Mouse (Mus musculus): ENCODE measurements around the gene Jund. TPM values are rescaled to one million over a fixed set of nuclear protein-coding genes. Genes with fewer than 3 reads are reported as not detected.

The Jund gene
- total and polyA plus RNA-seq, 3 experiments, result 109 to 127 (median 123) TPM

DNA sequence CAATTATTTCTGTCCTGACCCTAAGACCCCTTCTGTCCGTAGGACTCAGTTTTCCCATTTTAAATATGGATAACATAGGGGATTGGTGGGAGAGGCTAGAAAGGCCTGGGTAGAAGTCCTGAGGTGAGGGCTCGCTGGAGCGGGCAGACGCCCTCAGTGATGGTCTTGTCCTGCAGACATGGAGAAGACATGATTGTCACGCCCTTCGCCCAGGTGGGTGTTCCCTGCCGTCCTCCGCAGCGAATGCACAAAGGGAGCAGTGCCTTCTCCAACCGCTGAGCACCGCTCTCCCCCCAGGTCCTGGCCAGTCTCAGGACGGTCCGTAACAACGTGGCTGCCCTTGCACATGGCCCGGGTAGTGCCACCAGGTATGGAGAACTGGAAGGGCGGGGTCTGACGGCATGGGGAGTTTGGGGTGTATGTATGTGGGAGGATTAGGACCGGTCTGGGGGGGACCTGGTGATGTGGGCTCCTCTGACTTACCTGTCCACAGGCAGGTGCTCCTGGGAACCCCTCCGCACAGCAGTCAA, 47.0 kb downstream of the Jund start:
- H3K27me3 ChIP-seq (ENCODE audit: control insufficient read depth, insufficient read depth, low read length), result no peaks in the 10 kb centered on the region
- no peak overlapping the region for H3K9ac ChIP-seq (ENCODE audit: low read depth, low read length)
- 81% methylated on average over 19 of the region's 19 CpGs for WGBS
- no peak for DNase-seq
- H3K4me3 ChIP-seq, result no peak overlapping the region
- no peaks in the 10 kb centered on the region for H3K79me2 ChIP-seq (replicated peaks; ENCODE audit: control insufficient read depth, insufficient read depth, low read length)
- no peak overlapping the region for H3K27ac ChIP-seq
- TF ChIP-seq CTCF (IDR thresholded peaks at IDR 0.05), result no peak
- H3K4me1 ChIP-seq (ENCODE audit: control insufficient read depth, insufficient read depth, low read length), result peaks cover 11% of the 10 kb centered on the region
- no peaks in the 10 kb centered on the region for H3K36me3 ChIP-seq (ENCODE audit: control insufficient read depth, insufficient read depth, low read length)
- intact Hi-C loops (cut with DNase I), result no loop called here

- WGBS, result 82% methylated on average over 9 of the region's 9 CpGs
- H3K4me1 ChIP-seq (ENCODE audit: control insufficient read depth, insufficient read depth, low read length), result peaks cover 9% of the 10 kb centered on the region
- H3K79me2 ChIP-seq (replicated peaks; ENCODE audit: control insufficient read depth, insufficient read depth, low read length), result no peaks in the 10 kb centered on the region
- no peaks in the 10 kb centered on the region for H3K36me3 ChIP-seq (ENCODE audit: control insufficient read depth, insufficient read depth, low read length)
- DNase-seq, result no peak
- no peak overlapping the region for H3K4me3 ChIP-seq
- no peak overlapping the region for H3K9ac ChIP-seq (ENCODE audit: low read depth, low read length)
- H3K27ac ChIP-seq, result no peak overlapping the region
- TF ChIP-seq CTCF (IDR thresholded peaks at IDR 0.05), result no peak
- TF ChIP-seq EP300 (IDR thresholded peaks at IDR 0.05; ENCODE audit: insufficient read depth, low read depth, low read length), result no peak
- no peak for TF ChIP-seq POLR2A (IDR thresholded peaks at IDR 0.05; ENCODE audit: insufficient read depth, low read depth, low read length)
- intact Hi-C loops (cut with DNase I), result no loop called here
- H3K27me3 ChIP-seq (ENCODE audit: control insufficient read depth, insufficient read depth, low read length), result no peaks in the 10 kb centered on the region
Observed at GRCm38 (mm10) chr8:70746676-70747075, 47.9 kb downstream of the Jund start.

GRCm38 (mm10) chr8:70747211-70747890, 48.6 kb downstream of the Jund start:
- Histone ChIP-seq H3K27me3 (ENCODE audit: control insufficient read depth, insufficient read depth, low read length) (no peaks in the 10 kb centered on the region), H3K36me3 (ENCODE audit: control insufficient read depth, insufficient read depth, low read length) (no peaks in the 10 kb centered on the region), H3K9ac (ENCODE audit: low read depth, low read length) (no peak overlapping the region), H3K79me2 (replicated peaks; ENCODE audit: control insufficient read depth, insufficient read depth, low read length) (no peaks in the 10 kb centered on the region), H3K4me1 (ENCODE audit: control insufficient read depth, insufficient read depth, low read length) (peaks cover 5% of the 10 kb centered on the region), H3K4me3 (no peak overlapping the region), H3K27ac (no peak overlapping the region)
- TF ChIP-seq EP300 (IDR thresholded peaks at IDR 0.05; ENCODE audit: insufficient read depth, low read depth, low read length) (no peak), CTCF (IDR thresholded peaks at IDR 0.05) (no peak), POLR2A (IDR thresholded peaks at IDR 0.05; ENCODE audit: insufficient read depth, low read depth, low read length) (no peak)
- WGBS, result 81% methylated on average over 18 of the region's 18 CpGs
- intact Hi-C loops (cut with DNase I), result no loop called here
- no peak for DNase-seq

DNA sequence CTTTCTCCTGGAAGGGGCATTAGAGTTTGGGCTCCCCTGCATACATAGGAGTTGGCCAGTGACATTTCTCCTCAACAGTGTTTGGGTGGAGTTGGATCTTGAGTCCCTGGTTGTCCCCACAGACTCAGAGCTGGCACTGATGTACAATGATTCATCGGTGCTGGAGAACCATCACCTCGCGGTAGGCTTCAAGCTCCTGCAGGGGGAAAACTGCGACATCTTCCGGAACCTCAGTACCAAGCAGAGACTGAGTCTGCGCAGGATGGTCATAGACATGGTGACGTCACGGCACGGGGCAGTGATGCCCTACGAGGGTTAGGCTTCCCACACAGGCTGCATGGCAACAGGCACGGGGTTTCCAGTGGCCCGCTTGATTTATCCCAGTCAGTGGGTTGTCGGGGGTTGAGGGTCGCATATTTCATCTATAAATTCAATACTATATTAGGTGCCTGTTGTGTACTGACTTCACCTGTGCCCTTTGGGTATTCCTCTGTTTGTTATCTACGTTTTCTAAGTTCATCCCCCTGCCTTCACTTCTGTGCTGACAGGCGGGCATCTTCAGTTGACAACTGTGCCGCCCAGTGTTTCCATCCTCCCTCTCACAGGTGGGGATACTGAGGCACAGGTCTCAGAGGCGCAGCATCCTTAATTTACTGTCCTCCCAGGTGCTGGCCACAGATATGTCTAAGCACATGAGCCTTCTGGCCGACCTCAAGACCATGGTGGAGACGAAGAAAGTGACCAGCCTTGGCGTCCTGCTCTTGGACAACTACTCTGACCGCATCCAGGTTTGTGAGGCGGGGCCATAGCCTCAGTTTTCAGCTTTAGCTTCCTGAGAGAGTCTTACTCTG, 49.7 kb downstream of the Jund start:
- H3K4me3 ChIP-seq, result no peak overlapping the region
- H3K9ac ChIP-seq (ENCODE audit: low read depth, low read length), result no peak overlapping the region
- TF ChIP-seq POLR2A (IDR thresholded peaks at IDR 0.05; ENCODE audit: insufficient read depth, low read depth, low read length), result no peak
- no peak for TF ChIP-seq CTCF (IDR thresholded peaks at IDR 0.05)
- no peak for TF ChIP-seq EP300 (IDR thresholded peaks at IDR 0.05; ENCODE audit: insufficient read depth, low read depth, low read length)
- no peaks in the 10 kb centered on the region for H3K27me3 ChIP-seq (ENCODE audit: control insufficient read depth, insufficient read depth, low read length)
- no peaks in the 10 kb centered on the region for H3K36me3 ChIP-seq (ENCODE audit: control insufficient read depth, insufficient read depth, low read length)
- no peaks in the 10 kb centered on the region for H3K79me2 ChIP-seq (replicated peaks; ENCODE audit: control insufficient read depth, insufficient read depth, low read length)
- peaks cover 7% of the 10 kb centered on the region for H3K4me1 ChIP-seq (ENCODE audit: control insufficient read depth, insufficient read depth, low read length)
- 84% methylated on average over 23 of the region's 23 CpGs for WGBS
- H3K27ac ChIP-seq, result no peak overlapping the region
- DNase-seq, result peak in 1 of 2 experiments; percentile 17
- intact Hi-C loops (cut with DNase I), result no loop called here

- Histone ChIP-seq H3K27ac (no peak overlapping the region), H3K4me1 (ENCODE audit: control insufficient read depth, insufficient read depth, low read length) (peaks cover 11% of the 10 kb centered on the region), H3K36me3 (ENCODE audit: control insufficient read depth, insufficient read depth, low read length) (peaks cover 3% of the 10 kb centered on the region; the same call in 1 of the 2 replicates), H3K27me3 (ENCODE audit: control insufficient read depth, insufficient read depth, low read length) (no peaks in the 10 kb centered on the region), H3K79me2 (replicated peaks; ENCODE audit: control insufficient read depth, insufficient read depth, low read length) (no peaks in the 10 kb centered on the region), H3K4me3 (no peak overlapping the region), H3K9ac (ENCODE audit: low read depth, low read length) (no peak overlapping the region)
- intact Hi-C loops (cut with DNase I), result no loop called here
- 84% methylated on average over 19 of the region's 19 CpGs for WGBS
- DNase-seq, result no peak
- TF ChIP-seq CTCF (IDR thresholded peaks at IDR 0.05) (no peak), POLR2A (IDR thresholded peaks at IDR 0.05; ENCODE audit: insufficient read depth, low read depth, low read length) (no peak), EP300 (IDR thresholded peaks at IDR 0.05; ENCODE audit: insufficient read depth, low read depth, low read length) (no peak)
Observed at GRCm38 (mm10) chr8:70749097-70749674, 50.4 kb downstream of the Jund start.

Other genes with a start within 250 kb of the Jund start
- 1 to 10 TPM; 8.1 to 8.6 TPM for gene Klhl26, start 222.0 kb upstream of the Jund start, total RNA-seq (2021)
- 18.8 and 21.2 TPM in 2 replicates for gene Klhl26, start 222.0 kb upstream of the Jund start, polyA plus RNA-seq (2012; rRNA removed)
- gene Tmem59l, start 211.6 kb upstream of the Jund start, total RNA-seq (2021), result not detected
- gene Tmem59l, start 211.6 kb upstream of the Jund start, polyA plus RNA-seq (2012; rRNA removed), result 0.21 and 0.53 TPM in 2 replicates
- under 1 TPM; 0.68 to 0.89 TPM for gene Crlf1, start 205.8 kb upstream of the Jund start, total RNA-seq (2021)
- 0.38 and 2.3 TPM in 2 replicates for gene Crlf1, start 205.8 kb upstream of the Jund start, polyA plus RNA-seq (2012; rRNA removed)
- gene Rex1bd, start 192.2 kb upstream of the Jund start, total RNA-seq (2021), result 100 to 1,000 TPM; 111 to 118 TPM
- 129 and 145 TPM in 2 replicates for gene Rex1bd, start 192.2 kb upstream of the Jund start, polyA plus RNA-seq (2012; rRNA removed)
- gene Uba52, start 188.1 kb upstream of the Jund start, total RNA-seq (2021), result 1,000 to 10,000 TPM; 1,480 to 1,595 TPM
- 439 and 626 TPM in 2 replicates for gene Uba52, start 188.1 kb upstream of the Jund start, polyA plus RNA-seq (2012; rRNA removed)
- 100 to 1,000 TPM; 116 to 135 TPM for gene Fkbp8, start 171.2 kb upstream of the Jund start, total RNA-seq (2021)
- 179 and 201 TPM in 2 replicates for gene Fkbp8, start 171.2 kb upstream of the Jund start, polyA plus RNA-seq (2012; rRNA removed)
- 10 to 100 TPM; 80.4 to 99.4 TPM for gene Kxd1, start 171.0 kb upstream of the Jund start, total RNA-seq (2021)
- 111 and 121 TPM in 2 replicates for gene Kxd1, start 171.0 kb upstream of the Jund start, polyA plus RNA-seq (2012; rRNA removed)
- 10 to 100 TPM in 1 of 2 experiments, 1 to 10 TPM in 1; 9.6 to 12.0 TPM for gene Ell, start 159.5 kb upstream of the Jund start, total RNA-seq (2021)
- 12.7 and 13.8 TPM in 2 replicates for gene Ell, start 159.5 kb upstream of the Jund start, polyA plus RNA-seq (2012; rRNA removed)
- gene Isyna1, start 104.6 kb upstream of the Jund start, total RNA-seq (2021), result 10 to 100 TPM; 26.7 to 28.3 TPM
- gene Isyna1, start 104.6 kb upstream of the Jund start, polyA plus RNA-seq (2012; rRNA removed), result 40.3 and 41.6 TPM in 2 replicates
- 10 to 100 TPM; 34.6 to 35.8 TPM for gene Ssbp4, start 90.1 kb upstream of the Jund start, total RNA-seq (2021)
- 45.6 and 72.8 TPM in 2 replicates for gene Ssbp4, start 90.1 kb upstream of the Jund start, polyA plus RNA-seq (2012; rRNA removed)
- gene Lrrc25, start 82.8 kb upstream of the Jund start, total RNA-seq (2021), result 1 to 10 TPM; 1.6 to 1.8 TPM
- gene Lrrc25, start 82.8 kb upstream of the Jund start, polyA plus RNA-seq (2012; rRNA removed), result 3.6 and 4.5 TPM in 2 replicates
- gene Gdf15, start 66.5 kb upstream of the Jund start, total RNA-seq (2021), result 1 to 10 TPM; 1.1 to 2.0 TPM
- gene Gdf15, start 66.5 kb upstream of the Jund start, polyA plus RNA-seq (2012; rRNA removed), result 0.38 and 3.8 TPM in 2 replicates
- gene Pgpep1, start 38.6 kb upstream of the Jund start, total RNA-seq (2021), result 10 to 100 TPM; 39.7 to 48.4 TPM
- 35.5 and 44.8 TPM in 2 replicates for gene Pgpep1, start 38.6 kb upstream of the Jund start, polyA plus RNA-seq (2012; rRNA removed)
- gene Lsm4, start 25.7 kb upstream of the Jund start, total RNA-seq (2021), result 10 to 100 TPM; 56.9 to 64.2 TPM
- gene Lsm4, start 25.7 kb upstream of the Jund start, polyA plus RNA-seq (2012; rRNA removed), result 54.1 and 68.3 TPM in 2 replicates
- not detected for gene Iqcn, start 4.5 kb downstream of the Jund start, total RNA-seq (2021)
- 0.06 and 0.12 TPM in 2 replicates for gene Iqcn, start 4.5 kb downstream of the Jund start, polyA plus RNA-seq (2012; rRNA removed)
- not detected for gene Gm3336, start 19.6 kb downstream of the Jund start, total RNA-seq (2021)
- gene Gm3336, start 19.6 kb downstream of the Jund start, polyA plus RNA-seq (2012; rRNA removed), result not detected in 2 replicates
- 1 to 10 TPM; 2.3 to 2.7 TPM for gene Pde4c, start 24.8 kb downstream of the Jund start, total RNA-seq (2021)
- 10.8 and 11.0 TPM in 2 replicates for gene Pde4c, start 24.8 kb downstream of the Jund start, polyA plus RNA-seq (2012; rRNA removed)
- 10 to 100 TPM; 46.5 to 48.0 TPM for gene Rab3a, start 55.7 kb downstream of the Jund start, total RNA-seq (2021)
- 89.1 and 117 TPM in 2 replicates for gene Rab3a, start 55.7 kb downstream of the Jund start, polyA plus RNA-seq (2012; rRNA removed)
- 10 to 100 TPM; 21.7 to 29.1 TPM for gene Mpv17l2, start 62.0 kb downstream of the Jund start, total RNA-seq (2021)
- gene Mpv17l2, start 62.0 kb downstream of the Jund start, polyA plus RNA-seq (2012; rRNA removed), result 30.0 and 32.2 TPM in 2 replicates
- gene Pik3r2, start 77.8 kb downstream of the Jund start, total RNA-seq (2021), result 10 to 100 TPM; 22.0 to 22.4 TPM
- 34.3 and 45.5 TPM in 2 replicates for gene Pik3r2, start 77.8 kb downstream of the Jund start, polyA plus RNA-seq (2012; rRNA removed)
- gene Mast3, start 106.1 kb downstream of the Jund start, total RNA-seq (2021), result 1 to 10 TPM; 6.0 to 7.4 TPM
- gene Mast3, start 106.1 kb downstream of the Jund start, polyA plus RNA-seq (2012; rRNA removed), result 12.7 and 13.9 TPM in 2 replicates
- gene Il12rb1, start 109.5 kb downstream of the Jund start, total RNA-seq (2021), result not detected
- gene Il12rb1, start 109.5 kb downstream of the Jund start, polyA plus RNA-seq (2012; rRNA removed), result 0.15 and 0.16 TPM in 2 replicates
- 10 to 100 TPM in 1 of 2 experiments, 1 to 10 TPM in 1; 8.9 to 18.6 TPM for gene Arrdc2, start 140.8 kb downstream of the Jund start, total RNA-seq (2021)
- 15.2 and 36.2 TPM in 2 replicates for gene Arrdc2, start 140.8 kb downstream of the Jund start, polyA plus RNA-seq (2012; rRNA removed)
- gene Kcnn1, start 164.3 kb downstream of the Jund start, total RNA-seq (2021), result 10 to 100 TPM; 12.6 to 14.7 TPM
- gene Kcnn1, start 164.3 kb downstream of the Jund start, polyA plus RNA-seq (2012; rRNA removed), result 21.5 and 29.0 TPM in 2 replicates
- gene Ccdc124, start 175.0 kb downstream of the Jund start, total RNA-seq (2021), result 10 to 100 TPM; 44.6 to 49.1 TPM
- gene Ccdc124, start 175.0 kb downstream of the Jund start, polyA plus RNA-seq (2012; rRNA removed), result 26.8 and 40.7 TPM in 2 replicates
- not detected for gene Slc5a5, start 193.8 kb downstream of the Jund start, total RNA-seq (2021)
- 0.18 TPM in 2 replicates for gene Slc5a5, start 193.8 kb downstream of the Jund start, polyA plus RNA-seq (2012; rRNA removed)
- 1,000 to 10,000 TPM in 1 of 2 experiments, 100 to 1,000 TPM in 1; 909 to 1,075 TPM for gene Rpl18a, start 198.5 kb downstream of the Jund start, total RNA-seq (2021)
- 1,802 and 2,387 TPM in 2 replicates for gene Rpl18a, start 198.5 kb downstream of the Jund start, polyA plus RNA-seq (2012; rRNA removed)
- 10 to 100 TPM; 17.8 to 21.3 TPM for gene Map1s, start 207.0 kb downstream of the Jund start, total RNA-seq (2021)
- gene Map1s, start 207.0 kb downstream of the Jund start, polyA plus RNA-seq (2012; rRNA removed), result 12.0 and 20.2 TPM in 2 replicates

Measured in heart, adult 2 months (tissue).